Mouse (Mus musculus) lung, postnatal 0 days (tissue): ENCODE data around the gene Zfp385b.

Source experiments
- CTCF ChIP-seq: IDR thresholded peaks from 2 replicates; pipeline ENCODE4 v1.5.1; 2016; ENCODE audit warnings: antibody characterized with exemption, mild to moderate bottlenecking
- EP300 ChIP-seq: IDR thresholded peaks from 2 replicates; pipeline ENCODE4 v1.6.1; 2016; ENCODE audit warnings: antibody characterized with exemption, mild to moderate bottlenecking, control low read depth

- no peak for TF ChIP-seq CTCF
- no peak for TF ChIP-seq EP300
Observed at GRCm38 (mm10) chr2:77746417-77746816, 73.0 kb downstream of the Zfp385b start.
